Mouse (Mus musculus): ENCODE measurements around the gene B4galt3.

GRCm38 (mm10) chr1:171270573-171270900 lies 409 bp downstream of the B4galt3 start:
- TF ChIP-seq CTCF (IDR thresholded peaks at IDR 0.05; ENCODE audit: control insufficient read depth, insufficient read depth, insufficient replicate concordance, low read depth, low read length) (no peak), POLR2A (IDR thresholded peaks at IDR 0.05; ENCODE audit: control insufficient read depth, low read depth, low read length) (no peak)
